Mouse (Mus musculus): ENCODE measurements around the gene 1110017D15Rik.

1110017D15Rik gene

GRCm38 (mm10) chr4:41517233-41517632 lies at the start of gene 1110017D15Rik:
Gene 1110017D15Rik (minus strand): TSS chr4:41517333.
- in situ Hi-C loops (cut with MboI), result no loop called here

- in situ Hi-C loops (cut with MboI), result loop anchor here (25.0 kb wide), 1 partner anchor 146 kb away; the partner anchor contains the start of genes Dctn3 and Rpp25l
Measured at GRCm38 (mm10) chr4:41566123-41566522, 49.0 kb upstream of the 1110017D15Rik start.

DNA sequence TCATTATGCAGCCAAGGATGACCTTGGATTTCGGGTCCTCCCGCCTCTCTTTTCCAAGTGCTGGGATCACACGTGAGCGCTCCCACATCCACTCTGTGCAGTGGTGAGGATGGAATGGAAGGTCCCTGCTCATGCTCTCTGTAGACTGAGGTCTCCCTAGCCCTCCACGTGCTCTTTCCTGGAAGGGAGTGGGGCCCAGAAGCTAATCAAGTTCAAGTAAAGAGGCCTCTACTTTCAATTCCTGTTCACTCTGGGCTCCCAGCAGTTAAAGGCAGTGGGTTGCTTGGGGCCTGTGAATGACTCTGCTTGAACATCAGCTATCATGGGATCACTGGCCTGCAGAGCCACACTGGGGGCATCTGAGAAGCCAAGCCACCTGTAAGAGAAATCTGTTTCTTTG lies 46.2 kb upstream of the 1110017D15Rik start:
- in situ Hi-C loops (cut with MboI), result loop anchor here (25.0 kb wide), 1 partner anchor 149 kb away; the partner anchor contains the start of genes Dctn3 and Rpp25l

GRCm38 (mm10) chr4:41557092-41557491 lies 40.0 kb upstream of the 1110017D15Rik start:
- in situ Hi-C loops (cut with MboI), result loop anchor here (25.0 kb wide), 1 partner anchor 155 kb away; the partner anchor contains the start of genes Dctn3 and Rpp25l

DNA sequence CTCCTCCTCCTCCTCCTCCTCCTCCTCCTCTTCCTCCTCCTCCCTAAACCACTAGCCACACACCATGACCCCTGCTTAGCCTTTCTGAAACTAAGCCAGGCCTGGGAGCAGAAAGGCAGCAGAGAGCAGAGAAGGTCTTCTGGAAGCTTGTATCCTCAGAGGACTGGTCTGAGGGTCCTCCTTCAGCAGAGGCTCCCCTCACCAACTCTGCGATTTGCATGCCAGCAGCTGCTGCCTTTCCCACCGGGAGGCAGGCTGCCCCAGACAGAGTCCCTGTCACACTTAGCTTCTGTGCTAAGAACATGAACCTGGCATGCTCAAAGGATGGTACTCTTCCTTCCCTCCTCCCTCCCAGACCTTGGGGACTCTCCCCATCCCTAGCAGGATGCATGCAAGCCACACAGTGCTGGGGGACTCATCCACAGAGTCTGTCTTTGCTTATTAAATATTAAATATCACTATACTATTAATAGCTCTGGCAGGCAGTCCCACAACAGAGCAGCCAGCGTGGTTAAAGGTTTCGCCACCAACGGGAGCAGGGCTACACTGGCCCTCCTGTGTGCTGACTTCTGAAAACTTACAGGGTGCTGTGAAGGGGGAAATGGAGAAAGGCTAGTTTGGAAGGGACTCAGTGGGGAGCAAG lies 39.3 kb upstream of the 1110017D15Rik start:
- in situ Hi-C loops (cut with MboI), result loop anchor here (25.0 kb wide), 1 partner anchor 156 kb away; the partner anchor contains the start of genes Dctn3 and Rpp25l

GRCm38 (mm10) chr4:41554994-41555663 lies 38.0 kb upstream of the 1110017D15Rik start:
- in situ Hi-C loops (cut with MboI), result loop anchor here (25.0 kb wide), 1 partner anchor 157 kb away; the partner anchor contains the start of genes Dctn3 and Rpp25l

DNA sequence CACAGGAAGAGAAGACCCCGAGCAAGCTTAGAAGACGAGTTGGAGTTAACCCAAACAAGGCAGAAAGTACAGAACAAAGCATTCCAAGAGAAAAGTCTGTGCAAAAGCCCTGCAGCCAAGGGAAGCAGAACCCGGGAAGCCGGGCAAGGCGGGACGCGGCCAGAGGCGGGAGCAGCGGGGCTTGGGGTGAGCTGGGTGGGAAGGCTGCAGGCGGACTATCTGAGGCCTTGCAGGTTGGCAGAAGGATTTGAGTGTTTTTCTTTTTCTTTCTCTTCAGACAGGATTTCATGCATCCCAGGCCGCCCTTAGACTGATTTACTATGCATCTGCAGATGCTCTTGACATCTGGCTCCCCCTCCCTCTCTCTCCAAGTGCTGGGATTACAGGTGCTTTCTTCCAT lies 36.0 kb upstream of the 1110017D15Rik start:
- in situ Hi-C loops (cut with MboI), result loop anchor here (25.0 kb wide), 1 partner anchor 159 kb away; the partner anchor contains the start of genes Dctn3 and Rpp25l

DNA sequence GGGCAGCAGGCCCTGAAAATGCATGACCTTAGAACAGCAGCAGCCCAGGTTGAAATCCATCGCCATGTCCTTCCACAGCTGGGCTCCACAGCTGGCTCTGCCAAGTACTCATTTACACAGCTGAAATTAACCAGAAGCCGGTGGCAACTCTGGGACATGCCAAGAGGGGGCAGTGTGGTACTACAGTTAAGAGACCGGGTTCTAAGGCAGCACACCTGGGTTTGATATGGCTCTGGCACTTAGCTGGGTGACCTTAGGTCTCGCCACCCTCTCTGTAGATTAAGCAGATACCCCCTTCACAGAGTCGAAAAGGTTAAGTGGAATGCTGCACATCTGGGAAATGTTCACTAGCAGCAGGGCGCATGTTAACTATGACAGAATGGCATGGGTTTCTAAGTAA lies 35.4 kb upstream of the 1110017D15Rik start:
- in situ Hi-C loops (cut with MboI), result loop anchor here (25.0 kb wide), 1 partner anchor 160 kb away; the partner anchor contains the start of genes Dctn3 and Rpp25l

- in situ Hi-C loops (cut with MboI), result no loop called here
Measured at GRCm38 (mm10) chr4:41547086-41547485, 30.0 kb upstream of the 1110017D15Rik start.

DNA sequence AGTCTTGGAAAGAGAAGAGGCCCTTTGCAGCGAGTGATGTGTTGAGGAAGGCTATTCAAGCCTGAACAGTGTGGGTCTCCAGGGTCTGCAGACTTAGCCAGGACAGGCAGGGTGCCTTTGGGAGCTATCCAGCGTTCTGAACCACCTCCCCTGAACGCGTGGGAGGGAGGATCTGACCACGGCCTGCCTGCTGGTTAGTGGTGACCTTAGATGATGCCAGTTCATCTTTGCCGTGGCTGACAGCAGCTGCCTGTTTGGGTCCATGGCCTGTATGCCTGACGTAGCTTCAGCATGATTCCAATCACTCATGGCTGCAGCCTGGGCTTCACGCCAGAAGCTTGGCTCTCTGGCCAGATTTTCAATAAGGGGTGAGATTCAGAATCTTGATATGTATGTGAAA lies 28.9 kb upstream of the 1110017D15Rik start:
- in situ Hi-C loops (cut with MboI), result no loop called here

GRCm38 (mm10) chr4:41542136-41542535 lies 25.0 kb upstream of the 1110017D15Rik start:
- in situ Hi-C loops (cut with MboI), result no loop called here

DNA sequence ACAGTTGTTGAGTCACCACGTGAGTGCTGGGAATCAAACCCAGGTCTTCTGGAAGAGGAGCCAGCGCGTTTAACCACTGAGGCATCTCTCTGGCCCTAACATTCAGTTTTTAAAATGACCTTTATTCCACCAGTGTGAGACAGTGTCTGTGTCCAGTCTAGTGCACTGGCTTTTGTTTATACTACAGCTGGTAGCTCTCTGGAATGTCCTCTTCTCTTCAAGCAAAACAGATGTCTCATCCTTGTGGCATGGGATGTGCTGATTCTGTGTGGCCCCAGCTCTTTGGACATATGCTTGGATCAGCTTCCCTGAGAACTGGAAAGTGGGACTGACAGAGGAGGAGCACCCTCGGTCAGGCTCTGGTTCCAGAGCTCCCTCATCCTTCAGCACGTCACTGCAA lies 17.7 kb upstream of the 1110017D15Rik start:
- in situ Hi-C loops (cut with MboI), result no loop called here

DNA sequence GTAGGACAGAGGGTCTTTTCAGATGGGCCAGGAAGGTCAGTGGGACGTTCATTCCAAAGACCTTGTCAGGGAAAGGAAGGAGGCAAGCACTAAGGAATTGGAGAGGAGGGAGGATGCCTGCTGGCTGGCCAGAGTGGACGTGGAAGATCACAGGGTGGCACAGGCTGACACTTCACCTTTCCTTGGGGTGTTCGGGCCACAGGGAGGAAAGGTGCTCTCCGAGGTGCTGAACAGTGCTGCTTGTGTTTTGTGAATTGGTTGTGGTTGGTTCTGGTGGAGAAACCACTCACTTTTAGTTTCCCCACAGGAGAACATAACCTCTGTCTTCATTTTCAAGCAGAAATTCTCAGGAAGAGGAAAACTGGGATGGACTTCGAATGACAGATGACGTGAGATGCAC lies 15.3 kb upstream of the 1110017D15Rik start:
- in situ Hi-C loops (cut with MboI), result no loop called here

DNA sequence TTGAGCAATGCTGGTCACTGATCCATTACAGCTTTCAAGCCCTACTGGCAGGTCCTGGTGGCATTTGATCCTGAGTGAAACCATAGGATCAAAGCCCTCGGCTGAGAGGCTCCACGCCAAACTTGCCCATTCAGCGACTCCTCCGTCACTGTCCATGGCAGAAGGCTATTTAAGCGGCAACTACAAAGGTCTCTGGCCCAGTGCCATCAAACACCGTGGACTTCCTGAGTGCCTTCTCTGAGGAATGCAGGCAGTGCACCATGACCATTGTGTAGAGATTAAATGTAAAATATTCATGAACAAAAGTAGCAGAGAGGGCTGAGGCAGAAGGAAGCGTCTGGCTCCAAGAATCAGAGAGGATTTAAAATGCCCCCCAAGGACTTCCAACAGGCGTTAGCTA lies 10.9 kb upstream of the 1110017D15Rik start:
- in situ Hi-C loops (cut with MboI), result no loop called here

- in situ Hi-C loops (cut with MboI), result no loop called here
Measured at GRCm38 (mm10) chr4:41527076-41527475, 9.9 kb upstream of the 1110017D15Rik start.

- in situ Hi-C loops (cut with MboI), result no loop called here
Measured at GRCm38 (mm10) chr4:41526553-41526952, 9.4 kb upstream of the 1110017D15Rik start.

- in situ Hi-C loops (cut with MboI), result no loop called here
Measured at GRCm38 (mm10) chr4:41524829-41525228, 7.7 kb upstream of the 1110017D15Rik start.

DNA sequence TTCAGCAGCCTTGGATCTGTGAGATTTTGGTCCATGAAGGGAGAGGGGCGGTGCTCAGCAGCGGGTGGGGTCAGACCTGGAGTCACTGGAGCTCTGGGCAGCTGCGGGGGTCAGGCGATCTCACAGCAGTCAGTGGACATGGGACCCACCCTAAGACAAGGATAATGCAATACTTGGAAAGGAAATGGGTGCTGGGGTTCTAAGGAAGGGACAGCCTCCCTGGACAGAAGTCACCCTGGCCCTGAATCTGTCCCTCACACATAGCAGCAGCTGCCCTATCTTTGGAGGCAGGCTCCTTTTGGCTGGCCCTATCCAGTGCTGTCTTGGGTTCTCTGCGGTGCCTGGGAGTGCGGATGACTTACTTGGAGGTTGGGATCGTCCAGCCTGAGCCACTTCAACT lies 6.7 kb upstream of the 1110017D15Rik start:
- in situ Hi-C loops (cut with MboI), result no loop called here

- in situ Hi-C loops (cut with MboI), result no loop called here
Measured at GRCm38 (mm10) chr4:41522788-41523187, 5.7 kb upstream of the 1110017D15Rik start.

- in situ Hi-C loops (cut with MboI), result no loop called here
Measured at GRCm38 (mm10) chr4:41522136-41522535, 5.0 kb upstream of the 1110017D15Rik start.

- in situ Hi-C loops (cut with MboI), result no loop called here
Measured at GRCm38 (mm10) chr4:41520641-41521040, 3.5 kb upstream of the 1110017D15Rik start.

- in situ Hi-C loops (cut with MboI), result no loop called here
Measured at GRCm38 (mm10) chr4:41519195-41519594, 2.1 kb upstream of the 1110017D15Rik start.

GRCm38 (mm10) chr4:41518349-41518748 lies 1.2 kb upstream of the 1110017D15Rik start:
- in situ Hi-C loops (cut with MboI), result no loop called here

Data from mature B cell (primary cell).